Mouse (Mus musculus): ENCODE data around the gene 5730522E02Rik. TPM values are rescaled to one million over a fixed set of nuclear protein-coding genes. Genes with fewer than 3 reads are reported as not detected.

Gene 5730522E02Rik
- total RNA-seq, 2 experiments from 2014 or later = not detected

DNA sequence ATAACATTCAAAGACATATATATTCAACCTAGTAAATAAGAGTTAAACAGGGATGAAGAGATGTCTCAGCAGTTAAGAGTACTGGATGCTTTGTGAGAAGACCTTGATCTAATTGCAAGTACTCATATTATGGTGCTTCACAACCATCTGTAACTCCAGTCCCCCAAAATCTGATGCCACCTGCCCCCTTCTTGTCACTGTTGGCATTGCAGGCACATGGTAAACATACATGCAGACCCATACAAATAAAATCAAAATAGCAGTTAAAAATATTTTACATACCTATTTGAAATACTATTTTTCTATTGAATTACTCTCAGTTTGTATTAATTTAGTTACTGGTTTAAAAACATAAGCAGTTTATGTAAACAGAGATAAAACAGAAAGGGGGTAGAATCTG is 84.6 kb downstream of the 5730522E02Rik start:
- no peak for DNase-seq

DNA sequence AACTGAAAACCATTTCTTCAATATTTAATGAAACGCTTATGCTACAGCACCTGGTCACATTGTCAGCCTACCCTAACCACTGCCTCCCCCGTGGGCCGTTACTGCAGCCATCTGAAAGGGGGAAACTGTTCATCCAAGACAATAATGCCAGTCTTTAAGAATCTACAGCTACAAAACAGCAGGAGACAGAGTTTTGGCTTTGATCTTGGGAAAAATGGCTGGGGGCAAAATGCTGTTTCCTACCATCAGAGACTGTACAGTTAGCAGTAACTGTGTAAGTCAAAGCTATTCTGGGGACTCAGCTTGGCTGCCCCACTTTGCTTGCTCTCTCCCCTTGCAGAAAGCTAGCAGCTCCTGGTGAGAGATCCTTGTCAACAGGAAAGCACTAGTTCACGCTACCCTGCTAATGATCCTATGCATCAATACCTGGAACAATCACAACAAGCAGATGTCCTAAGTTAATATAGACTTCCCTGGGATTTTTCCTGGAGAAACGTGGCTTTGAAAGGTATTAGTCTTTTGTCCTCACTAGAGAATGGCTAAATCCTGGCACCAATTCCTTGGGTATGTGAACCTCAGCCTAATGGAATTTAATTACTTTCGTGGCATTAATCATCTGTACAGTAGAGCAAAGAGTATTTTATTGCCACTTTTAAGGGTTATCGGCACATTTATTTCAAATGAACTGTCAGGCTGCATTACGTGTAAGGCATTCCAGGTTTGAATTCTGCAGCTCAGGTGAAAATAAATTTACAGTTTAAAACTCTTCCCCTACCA is 89.6 kb downstream of the 5730522E02Rik start:
- no peak for DNase-seq

DNA sequence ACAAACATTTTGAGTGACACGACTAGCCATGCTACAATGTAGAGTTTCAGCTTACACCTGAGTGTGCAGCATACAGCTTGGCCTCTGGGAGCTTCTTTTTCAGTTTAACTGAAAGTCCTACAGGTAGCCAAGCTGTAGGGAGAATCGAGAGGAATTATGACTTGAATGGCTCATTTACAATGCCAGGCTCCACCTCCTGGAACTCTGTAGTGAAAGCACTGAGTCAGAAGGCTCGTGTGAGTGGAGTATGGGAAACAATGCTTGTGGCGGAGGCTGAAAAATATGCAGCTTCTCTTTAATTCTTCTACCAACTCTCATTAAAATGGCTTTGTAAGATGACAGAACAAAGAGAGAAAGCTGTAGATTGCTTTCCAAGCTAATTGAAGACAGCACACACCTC is 92.9 kb downstream of the 5730522E02Rik start:
- DNase-seq = no peak

DNA sequence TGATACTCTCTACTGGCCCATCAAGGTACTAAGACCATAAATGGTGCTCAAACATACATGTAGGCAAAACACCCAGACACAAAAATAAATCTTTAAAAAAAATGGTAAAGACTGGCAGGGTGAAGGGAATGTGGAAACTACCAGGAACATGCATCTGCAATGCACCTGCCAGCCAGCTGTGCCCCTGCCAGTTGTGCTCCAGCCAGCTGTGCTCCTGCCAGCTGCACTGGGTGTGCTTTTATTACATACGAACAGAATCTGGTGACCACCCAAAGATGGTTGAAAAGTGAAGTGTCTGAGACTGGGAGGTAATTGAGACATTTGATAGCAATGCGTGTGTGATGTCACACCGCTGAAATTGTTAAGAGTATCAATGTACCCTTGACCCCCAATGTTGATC is 98.4 kb downstream of the 5730522E02Rik start:
- no peak for DNase-seq

DNA sequence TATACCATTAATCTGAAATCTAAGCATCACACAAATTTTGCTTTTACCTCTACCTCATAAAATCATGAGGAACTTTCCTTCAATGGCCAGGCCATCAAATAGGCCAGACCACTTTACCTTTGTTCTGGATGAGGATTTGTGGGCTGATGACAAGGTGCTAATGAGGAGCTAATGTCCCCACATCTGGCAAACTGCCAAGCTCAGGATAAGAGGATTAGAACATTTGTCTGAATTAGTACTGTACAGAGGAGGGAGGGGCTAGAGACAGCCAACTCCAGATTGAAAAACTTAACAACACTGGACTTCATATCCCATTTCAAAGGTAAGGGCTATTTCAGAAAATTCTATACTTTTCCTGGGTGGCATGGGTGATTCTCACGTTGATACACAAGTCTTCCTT is 101.9 kb downstream of the 5730522E02Rik start:
- no peak for DNase-seq

DNA sequence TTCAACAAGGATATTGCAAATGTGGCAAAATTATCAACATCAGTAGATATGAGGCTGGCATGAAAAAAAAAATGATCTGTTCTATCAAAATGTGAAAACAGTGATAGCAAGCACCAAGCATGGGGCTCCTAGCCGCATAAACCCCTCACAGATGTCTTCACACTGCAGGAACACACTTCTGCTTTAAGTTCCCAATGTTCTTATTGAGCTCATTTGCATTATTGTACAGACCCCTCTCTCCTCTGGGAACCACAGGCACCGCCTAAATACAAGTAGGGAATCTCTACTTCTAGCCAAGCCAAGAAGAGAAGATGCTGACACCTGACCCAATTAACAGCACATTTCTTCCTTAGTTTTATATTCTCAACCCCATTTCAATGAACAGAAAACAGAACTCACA is 105.9 kb downstream of the 5730522E02Rik start:
- no peak for DNase-seq

DNA sequence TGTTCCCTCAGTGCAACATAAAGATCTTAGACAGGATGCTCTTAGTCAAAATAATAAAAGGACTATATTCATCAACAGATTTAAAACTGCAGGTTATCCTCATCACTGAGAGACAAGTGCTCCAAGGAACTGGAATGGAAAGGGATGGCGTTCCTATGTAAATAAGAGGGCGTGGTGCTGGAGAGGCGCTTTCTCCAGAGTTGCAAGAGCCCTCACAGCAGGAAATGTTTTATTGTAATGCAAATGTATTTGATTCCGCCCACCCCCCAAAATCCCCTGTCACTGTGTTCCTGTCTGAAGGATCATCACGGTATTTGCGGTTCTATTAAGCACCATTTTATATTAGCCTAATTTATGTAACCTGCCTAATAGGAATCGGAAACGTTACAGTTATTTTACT is 106.9 kb downstream of the 5730522E02Rik start:
- DNase-seq = no peak

DNA sequence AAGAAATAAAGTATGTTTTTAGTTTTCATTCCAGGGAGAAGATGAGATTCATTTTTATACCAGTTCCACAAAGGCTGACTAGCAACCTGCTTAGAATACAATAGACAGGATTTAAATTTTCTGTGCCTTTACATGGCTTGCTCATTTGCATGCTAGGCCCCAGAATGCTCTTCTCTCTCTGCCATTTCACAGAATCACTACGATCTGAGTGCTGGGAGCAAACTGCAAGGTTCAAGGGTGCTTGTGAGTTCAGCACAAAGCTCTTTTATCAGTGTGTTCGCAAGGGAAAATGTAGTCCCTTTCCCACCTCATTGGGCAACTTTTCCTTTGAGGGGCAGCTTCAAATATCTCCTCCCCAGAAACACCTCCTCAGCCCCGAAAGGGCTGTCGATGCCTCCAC is 107.7 kb downstream of the 5730522E02Rik start:
- no peak for DNase-seq

DNA sequence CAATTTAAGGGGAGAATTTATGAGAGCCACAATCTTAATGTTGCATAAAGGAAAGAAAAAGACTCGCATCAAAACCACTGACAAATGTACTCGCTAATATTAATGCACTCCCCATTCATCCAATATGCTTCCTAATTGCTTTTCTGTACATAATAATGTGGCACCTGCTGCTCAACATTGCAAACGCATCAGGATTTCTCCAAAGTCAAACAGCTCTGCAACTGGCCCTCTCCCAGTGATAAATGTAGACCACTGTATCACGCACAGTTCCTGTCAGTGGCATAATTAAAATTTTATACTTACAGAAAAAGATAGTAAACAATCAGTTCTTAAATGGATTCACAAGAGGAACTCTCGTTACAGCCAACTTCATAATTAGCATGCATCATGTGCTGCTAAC is 110.5 kb downstream of the 5730522E02Rik start:
- DNase-seq = no peak

DNA sequence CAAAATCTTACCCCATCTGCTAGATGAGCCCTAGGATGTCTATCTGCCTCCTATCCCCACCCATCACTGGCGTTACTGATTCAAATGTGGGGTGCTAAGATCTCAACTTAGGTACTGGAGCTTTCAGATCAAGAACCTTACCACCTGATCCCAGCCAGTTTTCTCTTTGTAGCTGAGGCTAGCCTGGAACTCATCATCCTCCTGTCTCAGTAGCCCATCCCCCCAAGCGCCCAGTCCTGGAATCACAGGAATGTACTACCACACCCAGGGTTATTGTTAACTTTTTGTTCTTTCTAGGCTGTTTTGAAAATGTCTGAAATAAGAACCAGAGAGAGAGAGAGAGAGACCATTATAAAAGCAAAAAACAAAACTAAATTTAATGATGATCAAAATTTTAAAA is 111.6 kb downstream of the 5730522E02Rik start:
- DNase-seq = no peak

DNA sequence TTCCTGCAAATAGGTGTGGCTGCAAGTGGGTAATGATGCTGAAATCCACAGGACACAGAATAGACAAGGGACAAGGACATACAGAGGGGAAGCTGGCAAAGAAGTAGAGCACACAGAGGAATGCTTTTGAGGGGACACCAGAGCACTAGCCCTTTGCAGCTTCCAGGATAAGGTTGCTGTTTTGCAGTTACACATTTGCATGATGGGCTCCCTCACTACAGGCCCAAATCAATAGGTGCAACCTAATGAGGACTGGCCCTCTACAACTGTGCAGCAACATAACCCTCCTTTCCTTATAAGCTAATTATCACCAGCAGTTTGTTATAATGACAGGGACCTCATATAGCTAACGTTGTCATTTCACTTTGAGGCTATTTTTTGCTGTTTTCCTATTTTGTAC is 114.5 kb downstream of the 5730522E02Rik start:
- no peak for DNase-seq

DNA sequence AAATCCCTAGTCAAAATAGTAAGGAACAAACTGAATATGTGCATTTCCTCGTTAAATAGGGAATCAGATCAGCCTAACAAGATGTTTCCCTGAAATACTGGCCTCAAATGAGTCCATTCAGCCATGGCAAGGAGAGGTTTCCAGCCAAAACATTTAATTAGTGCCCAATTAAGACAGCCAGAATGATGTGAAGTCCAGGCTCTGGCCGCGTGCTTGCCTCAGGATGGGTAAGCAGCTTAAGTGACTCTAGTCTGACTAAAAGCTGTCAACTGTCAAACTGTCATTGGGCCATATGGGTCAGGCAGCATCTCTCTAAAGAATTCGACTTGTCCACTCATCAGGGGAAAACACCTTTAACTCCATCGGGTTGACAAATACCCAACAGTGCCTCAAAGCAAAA is 121.6 kb downstream of the 5730522E02Rik start:
- no peak for DNase-seq

DNA sequence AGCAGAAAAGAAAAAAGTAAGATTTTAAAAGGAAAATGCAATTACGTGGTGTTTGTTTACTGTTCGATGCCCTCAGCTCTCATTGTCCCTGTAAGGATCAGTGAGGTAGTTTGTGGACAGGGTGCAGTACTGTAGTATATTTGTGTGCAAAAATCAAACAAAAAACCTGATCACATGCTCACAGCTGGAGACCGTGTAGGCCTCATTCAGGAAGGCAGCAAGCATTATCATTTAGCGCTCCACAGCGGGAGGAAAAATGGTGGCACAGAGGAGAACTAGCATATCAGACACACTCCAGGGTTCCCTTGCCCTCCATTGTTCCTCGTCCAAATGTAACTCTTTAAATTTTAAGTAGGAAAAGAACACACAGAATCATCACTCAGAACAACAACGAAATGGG is 123.9 kb downstream of the 5730522E02Rik start:
- no peak for DNase-seq

DNA sequence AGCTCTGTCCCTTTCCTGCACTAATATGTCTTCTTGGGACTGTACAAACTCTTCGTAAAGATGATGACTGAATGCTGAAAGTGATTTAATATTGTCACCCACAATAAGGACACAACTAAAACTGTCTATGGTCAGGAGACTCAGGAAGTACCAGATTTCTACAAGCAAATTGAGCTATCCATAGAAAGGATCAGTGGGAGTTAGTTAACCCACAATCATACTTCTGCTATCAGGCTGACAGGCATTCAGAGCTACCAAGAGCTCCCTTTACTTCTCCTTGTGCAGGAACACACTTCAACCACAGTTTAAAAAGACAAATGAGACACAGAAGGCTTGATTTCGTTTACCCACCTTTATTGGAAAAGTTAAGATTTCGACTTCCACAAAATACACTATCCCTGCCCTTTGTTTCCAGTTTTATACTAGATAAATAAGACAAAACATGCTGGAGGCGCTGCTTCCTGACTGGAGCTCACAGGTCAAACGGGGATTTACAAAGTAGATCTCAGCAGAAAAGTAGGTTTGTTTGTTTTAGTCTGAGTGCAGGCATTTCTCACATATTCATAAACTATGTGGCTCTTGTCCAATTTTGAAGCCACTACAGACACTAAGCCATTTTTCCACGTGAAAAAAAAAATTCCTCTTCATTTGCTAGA is 125.1 kb downstream of the 5730522E02Rik start:
- DNase-seq = no peak

DNA sequence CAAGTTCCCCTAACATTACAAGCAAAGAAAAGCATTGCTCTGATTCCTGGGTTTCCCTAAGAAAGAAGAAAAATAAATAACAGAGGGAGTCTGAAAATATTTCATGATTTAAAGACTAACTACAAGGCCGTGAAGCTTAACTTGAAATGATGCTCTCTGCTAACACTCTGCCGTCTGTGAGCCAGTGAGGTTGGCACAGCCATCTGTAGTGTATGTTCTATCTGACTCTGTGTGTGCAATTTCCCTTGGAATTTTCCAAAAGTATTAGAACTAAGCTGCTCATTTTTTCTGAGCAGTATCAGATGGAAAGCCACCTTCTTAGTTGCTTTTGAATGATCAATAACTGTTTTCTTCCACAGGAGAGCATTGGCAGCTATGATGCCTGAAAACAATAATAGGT is 134.2 kb downstream of the 5730522E02Rik start:
- no peak for DNase-seq

DNA sequence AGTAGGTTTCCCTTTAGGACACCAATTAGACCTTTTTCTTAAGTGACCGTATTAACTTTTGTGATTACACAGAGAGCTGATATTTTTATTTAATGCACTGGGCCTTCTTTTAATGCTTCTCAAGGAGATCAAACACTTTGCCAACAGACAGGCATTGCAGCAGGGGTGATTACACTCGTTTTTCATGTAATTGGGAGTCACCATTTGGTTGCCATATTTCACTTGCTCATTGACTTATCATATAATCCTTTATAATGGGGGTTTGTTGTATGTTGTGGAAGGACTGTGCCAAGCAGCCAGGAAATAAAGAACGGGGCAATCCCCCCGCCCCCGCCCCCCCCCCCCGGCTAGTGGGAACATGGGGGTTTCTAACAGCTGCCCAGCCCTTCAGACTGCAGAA is 135.0 kb downstream of the 5730522E02Rik start:
- DNase-seq = no peak

DNA sequence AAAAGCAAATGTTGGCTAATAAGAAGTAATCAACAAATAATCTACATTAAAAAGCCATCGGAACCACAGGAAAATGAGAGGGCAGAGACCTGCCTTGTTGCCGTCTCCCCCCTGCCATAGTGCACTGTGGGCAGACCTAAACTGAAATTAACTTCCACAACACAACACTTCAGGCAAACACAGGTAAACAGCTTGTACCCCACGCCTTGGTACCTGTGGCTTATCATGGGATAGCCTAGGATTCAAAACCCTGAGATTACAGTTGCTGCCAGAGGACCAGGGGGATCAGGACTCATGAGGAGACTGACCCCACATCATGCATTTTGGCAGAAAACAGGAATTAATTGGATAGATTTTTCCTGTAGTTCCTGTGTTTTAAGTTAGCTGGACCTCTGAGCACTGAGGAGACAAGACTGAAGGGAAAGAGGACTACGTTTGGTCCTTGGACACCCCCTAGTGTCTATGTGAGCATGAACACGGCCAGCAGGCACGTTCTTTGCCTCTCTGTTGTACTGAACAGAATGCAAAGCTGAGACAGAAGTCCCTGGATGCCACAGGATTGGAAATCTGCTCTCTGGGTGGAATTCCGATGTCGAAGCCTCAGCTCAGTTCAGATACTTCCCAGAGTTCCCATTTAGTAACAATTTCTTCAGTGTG is 136.8 kb downstream of the 5730522E02Rik start:
- peak; percentile 15 for DNase-seq

DNA sequence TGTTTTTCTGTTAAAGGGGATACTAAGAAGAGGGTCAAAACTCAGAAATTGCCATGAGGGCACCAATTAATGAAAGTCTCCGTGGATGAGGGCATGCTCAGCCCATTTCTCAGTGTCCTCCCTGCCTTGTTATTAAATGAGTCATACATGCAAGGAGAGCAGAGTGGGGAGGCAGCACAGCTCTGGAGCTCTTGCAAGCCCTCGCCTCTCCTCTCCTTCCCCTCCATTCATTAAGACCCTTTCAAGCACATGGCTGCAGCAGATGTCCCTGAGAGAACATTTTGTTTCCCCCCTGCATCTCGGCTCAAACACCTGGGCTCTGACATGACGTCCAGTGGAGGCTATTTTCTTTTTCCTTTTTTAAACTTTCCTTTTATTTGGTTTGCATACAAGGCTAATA is 138.5 kb downstream of the 5730522E02Rik start:
- no peak for DNase-seq

DNA sequence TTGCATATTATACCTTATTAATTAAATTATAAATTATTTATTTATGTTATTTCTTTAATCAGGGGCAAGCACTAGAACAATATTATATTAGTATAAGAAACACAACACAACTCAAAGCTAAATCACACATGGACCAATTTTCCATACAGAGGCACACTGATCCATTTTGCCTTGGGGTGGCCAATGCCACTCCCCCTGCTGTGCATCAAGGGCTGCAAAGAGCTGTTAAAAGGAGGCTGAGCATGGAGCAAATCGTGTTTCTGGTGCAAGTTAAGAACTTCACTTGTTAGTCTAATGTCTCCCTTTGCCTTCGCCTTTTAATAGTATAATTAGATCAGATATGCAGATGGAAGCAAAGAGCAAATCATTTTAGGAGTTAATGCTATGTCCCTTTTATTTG is 147.3 kb downstream of the 5730522E02Rik start:
- DNase-seq = no peak

DNA sequence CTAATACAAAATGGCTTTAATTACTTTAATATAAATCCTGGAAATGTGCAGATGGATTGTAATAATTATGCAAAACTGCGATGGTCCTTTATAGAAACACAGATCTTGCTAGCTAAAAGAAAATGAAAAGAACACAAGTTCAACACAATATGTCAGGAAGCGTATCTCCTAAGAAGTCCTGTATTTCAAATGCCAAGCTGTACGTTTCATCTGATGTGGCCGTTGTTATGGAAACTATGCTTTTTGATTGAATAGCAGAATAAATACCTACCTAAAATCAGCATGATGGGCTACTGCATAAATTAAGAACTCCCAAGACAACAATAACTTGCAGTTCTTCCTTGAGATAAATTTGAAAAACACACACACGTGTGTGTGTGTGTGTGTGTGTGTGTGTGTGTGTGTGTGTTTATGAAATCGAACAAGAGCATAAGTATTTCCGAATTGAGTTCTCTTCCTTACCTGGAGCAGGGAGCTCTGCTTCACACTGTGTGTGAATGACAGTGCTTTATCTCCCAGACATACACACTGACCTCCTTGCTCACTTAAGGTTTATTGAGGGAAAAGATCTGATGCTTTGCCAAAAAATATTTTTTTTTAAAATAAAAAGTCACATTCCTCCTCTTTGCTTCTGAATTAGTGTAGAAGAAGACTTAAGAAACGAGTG is 149.0 kb downstream of the 5730522E02Rik start:
- DNase-seq = no peak

DNA sequence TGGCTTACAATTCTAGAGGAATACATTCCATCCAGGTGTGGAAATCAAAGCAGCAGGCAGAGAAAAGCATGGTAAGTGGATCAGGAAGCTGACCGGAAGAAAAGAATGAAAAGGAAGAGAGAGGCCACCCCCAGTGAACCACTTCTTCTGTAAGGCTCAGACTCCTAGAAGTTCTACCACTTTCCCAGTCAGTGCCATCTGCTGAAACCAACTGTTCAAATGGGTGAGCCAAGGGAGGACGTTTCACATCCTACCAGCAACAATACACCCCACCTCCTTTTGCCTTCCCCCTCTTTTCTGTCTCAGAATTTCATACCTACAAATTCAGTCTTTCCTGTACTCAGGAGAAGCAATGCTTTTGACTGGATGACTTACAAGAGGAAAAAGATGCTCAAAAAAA is 197.0 kb downstream of the 5730522E02Rik start:
- no peak for DNase-seq

DNA sequence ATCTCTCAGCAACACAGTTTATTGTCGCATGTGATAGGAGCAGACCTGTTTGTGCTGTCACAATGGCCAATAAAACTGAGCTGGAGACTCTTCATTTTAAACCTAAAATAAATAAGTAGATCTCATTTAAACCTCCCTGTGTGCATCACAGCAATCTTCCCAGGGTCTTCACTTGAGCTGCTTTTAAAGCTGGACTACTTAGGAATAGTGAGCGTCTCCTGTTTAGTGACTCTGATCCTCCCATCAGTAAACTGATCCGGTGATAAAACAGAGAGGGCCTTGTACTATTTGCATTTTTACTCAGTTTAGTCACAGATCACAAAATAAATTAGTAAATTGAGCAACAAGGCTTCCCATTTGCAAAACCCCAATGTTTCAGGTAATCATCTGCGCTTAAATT is 206.5 kb downstream of the 5730522E02Rik start:
- DNase-seq = no peak

DNA sequence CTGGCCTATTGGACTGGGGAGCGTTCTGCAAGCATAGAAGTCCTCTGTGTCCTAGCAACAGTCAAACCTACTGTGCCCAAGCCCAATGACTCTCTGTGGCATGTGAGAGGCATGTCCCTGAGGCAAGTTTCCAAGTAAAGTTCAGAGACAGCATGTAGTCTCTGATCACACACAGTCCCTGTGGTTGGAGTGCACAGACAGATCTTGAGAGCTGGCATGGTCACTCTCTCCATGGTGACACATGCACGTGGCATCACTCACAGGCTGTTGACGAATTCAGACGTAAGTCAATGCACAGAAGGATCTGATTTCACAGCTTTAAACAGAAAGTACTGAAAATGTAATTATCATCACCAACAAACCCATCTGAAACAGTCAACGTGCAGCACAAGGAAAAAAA is 210.8 kb downstream of the 5730522E02Rik start:
- DNase-seq = no peak
